ENCODE assay signal across 14 mouse cellular contexts in genomic region chr2:10050878-10051277, GRCm38 (mm10). TPM values are rescaled to one million over a fixed set of nuclear protein-coding genes. Genes with fewer than 3 reads are reported as not detected.
DNase-seq lines count a peak whose midpoint lies in the region; ATAC-seq lines count a peak whose summit lies in the region.
"Had no signal": no experiment of that assay in that cellular context is flagged by ENCODE, and none has a peak within 500 bp of the region (broad histone marks: within the 10 kb centered on the region; RNA-seq: fewer than 3 reads in every experiment).

No protein-coding gene starts in this region.

- DNase-seq in layer of hippocampus, adult 11-12 months (ENCODE audit: low spot score): peak; percentile 63
- DNase-seq in layer of hippocampus, postnatal 25 days (ENCODE audit: extremely low spot score in 1 of 2, low spot score in 1 of 2): no peak
- peak; percentile 64 to 82 for DNase-seq in frontal cortex, postnatal 36 days (ENCODE audit: low spot score in 2 of 2)
- DNase-seq in left cerebral cortex, adult 9 months (ENCODE audit: low spot score in 2 of 2): peak; percentile 44 to 79
- peak; percentile 65 to 78 for DNase-seq in right cerebral cortex, postnatal 36 days (ENCODE audit: low spot score in 2 of 2)
- no peak for DNase-seq in adrenal gland, postnatal 10 days
- no peak for DNase-seq in lung, postnatal 36 days
- DNase-seq: adrenal gland, adult 8-10 months; cerebellum, adult 2 months; lung, adult 2 months; lung, postnatal 4 days; thymus, postnatal 4 days had no signal

- ATAC-seq in megakaryocyte, adult 5-6 weeks (ENCODE audit: poor library complexity, severe bottlenecking): no peak
- ATAC-seq: intestine, embryonic 15.5 days had no signal

RNA-seq across cellular contexts. Expression of gene Taf3, which starts 2.5 kb away (rescaled TPM):
- 10 to 100 TPM; 12.9 to 13.9 TPM for total RNA-seq in layer of hippocampus, postnatal 25 days (2021)
- total RNA-seq in adrenal gland, postnatal 10 days (2021): 10 to 100 TPM in 1 of 2 experiments, 1 to 10 TPM in 1; 9.6 to 10.6 TPM
- total RNA-seq in megakaryocyte, adult 5-6 weeks (2015): 12.5 and 13.3 TPM in 2 replicates
- 8.7 and 12.6 TPM in 2 replicates for total RNA-seq in megakaryocyte, adult 5-6 weeks (2017)

RNA-seq across cellular contexts. Expression of gene Atp5c1, which starts 29.4 kb away (rescaled TPM):
- total RNA-seq in layer of hippocampus, postnatal 25 days (2021): 100 to 1,000 TPM; 261 to 293 TPM
- 100 to 1,000 TPM; 597 to 695 TPM for total RNA-seq in adrenal gland, postnatal 10 days (2021)
- total RNA-seq in megakaryocyte, adult 5-6 weeks (2015): 493 and 571 TPM in 2 replicates
- 410 and 491 TPM in 2 replicates for total RNA-seq in megakaryocyte, adult 5-6 weeks (2017)

RNA-seq across cellular contexts. Expression of gene Kin, which starts 29.5 kb away (rescaled TPM):
- 10 to 100 TPM; 12.5 to 13.6 TPM for total RNA-seq in layer of hippocampus, postnatal 25 days (2021)
- total RNA-seq in adrenal gland, postnatal 10 days (2021): 10 to 100 TPM; 16.5 to 20.0 TPM
- total RNA-seq in megakaryocyte, adult 5-6 weeks (2015): 26.3 and 27.6 TPM in 2 replicates
- 24.2 and 35.6 TPM in 2 replicates for total RNA-seq in megakaryocyte, adult 5-6 weeks (2017)

Comparison
In these comparisons a context has a peak if more than half of its experiments do, and no peak if none do; other contexts are left out.
1. DNase-seq: peak in layer of hippocampus, adult 11-12 months (single experiment), frontal cortex, postnatal 36 days (2 of 2), left cerebral cortex, adult 9 months (2 of 2) and right cerebral cortex, postnatal 36 days (2 of 2); none in layer of hippocampus, postnatal 25 days (0 of 2), adrenal gland, postnatal 10 days (single experiment) and lung, postnatal 36 days (single experiment).